Mouse (Mus musculus) forebrain, embryonic 11.5 days (tissue): ENCODE measurements around the gene Ip6k3. TPM values are rescaled to one million over a fixed set of nuclear protein-coding genes. Genes with fewer than 3 reads are reported as not detected.
A peak's percentile ranks its signal among the peaks of the same experiment; 100 is the strongest.

Source experiments
- ATAC-seq: fragments of 200-750 bp; cut with Nextera tagmentation; replicated peaks from 2 replicates; pipeline ENCODE4 v1.8.0; 2017; ENCODE audit warnings: moderate TSS enrichment; ENCODE audit not compliant: low FRiP score
- DNase-seq: peaks from one replicate; pipeline ENCODE4 v3.0.0-alpha.2; 2017; ENCODE audit warnings: low spot score
- H3K27ac ChIP-seq: fragments of 300-500 bp; sonication (generic); 2 replicates; pipeline ENCODE4 v1.5.1; 2014; ENCODE audit warnings: low read depth, low read length
- H3K27me3 ChIP-seq: fragments of 300-500 bp; sonication (generic); 2 replicates; pipeline ENCODE4 v1.6.1; 2014; ENCODE audit warnings: mild to moderate bottlenecking, low read length, mixed read lengths; ENCODE audit not compliant: control insufficient read depth, insufficient read depth
- H3K36me3 ChIP-seq: fragments of 300-500 bp; sonication (generic); 2 replicates; pipeline ENCODE4 v1.6.1; 2014; ENCODE audit warnings: mild to moderate bottlenecking, low read length, moderate library complexity, mixed read lengths; ENCODE audit not compliant: control insufficient read depth, insufficient read depth
- H3K4me1 ChIP-seq: fragments of 300-500 bp; sonication (generic); replicated peaks from 2 replicates; pipeline ENCODE4 v1.6.1; 2014; ENCODE audit warnings: low read length, mixed read lengths; ENCODE audit not compliant: control insufficient read depth, insufficient read depth
- H3K4me2 ChIP-seq: fragments of 300-500 bp; sonication (generic); 2 replicates; pipeline ENCODE4 v1.6.1; 2014; ENCODE audit warnings: low read depth, mild to moderate bottlenecking, low read length, moderate library complexity, mixed read lengths; ENCODE audit not compliant: severe bottlenecking
- H3K4me3 ChIP-seq: fragments of 300-500 bp; sonication (generic); 2 replicates; pipeline ENCODE4 v1.5.1; 2014; ENCODE audit warnings: low read depth, low read length
- H3K9ac ChIP-seq: fragments of 300-500 bp; sonication (generic); 2 replicates; pipeline ENCODE4 v1.6.1; 2014; ENCODE audit warnings: low read length
- H3K9me3 ChIP-seq: fragments of 300-500 bp; sonication (generic); 2 replicates; pipeline ENCODE4 v1.6.1; 2016; ENCODE audit warnings: low read length, mixed read lengths; ENCODE audit not compliant: control insufficient read depth
- WGBS: fragments of 180-500 bp; shearing (Covaris S2); extraction: QIAGEN DNeasy Blood & Tissue Kit; methylation state at CpG from one replicate; pipeline ENCODE4 v1.1.7; 2014; 5-methylcytosine and 5-hydroxymethylcytosine counted together
- polyA plus RNA-seq: library from polyadenylated mRNA; unstranded; fragments of >200 nt; fragmentation: Nextera tagmentation; extraction: Ambion mirVana; gene quantifications from 2 replicates; pipeline ENCODE4 v1.2.1, GENCODE M21; 2014

Gene Ip6k3
- polyA plus RNA-seq, 1 experiment from 2014 or later: 0.08 TPM

GRCm38 (mm10) chr17:27129819-27130218 is 37.8 kb downstream of the Ip6k3 start:
- Histone ChIP-seq H3K27me3 (no peaks in the 10 kb centered on the region), H3K4me3 (no peak overlapping the region), H3K9me3 (no peaks in the 10 kb centered on the region), H3K36me3 (no peaks in the 10 kb centered on the region), H3K4me1 (peaks cover 12% of the 10 kb centered on the region), H3K4me2 (no peak overlapping the region), H3K9ac (no peak overlapping the region; the same call in 1 of the 2 replicates), H3K27ac (no peak overlapping the region)
- ATAC-seq: no peak
- no peak for DNase-seq
- WGBS: 89% methylated on average over 7 of the region's 7 CpGs

- no peak overlapping the region for H3K4me3 ChIP-seq
- H3K9ac ChIP-seq: no peak overlapping the region; the same call in 1 of the 2 replicates
- no peak for ATAC-seq
- no peak overlapping the region for H3K27ac ChIP-seq
- WGBS: 86% methylated on average over 13 of the region's 13 CpGs
- H3K4me1 ChIP-seq: peaks cover 12% of the 10 kb centered on the region
- no peak for DNase-seq
- no peak overlapping the region for H3K4me2 ChIP-seq
- no peaks in the 10 kb centered on the region for H3K9me3 ChIP-seq
- no peaks in the 10 kb centered on the region for H3K36me3 ChIP-seq
- no peaks in the 10 kb centered on the region for H3K27me3 ChIP-seq
These were observed 38.3 kb downstream of the Ip6k3 start for GRCm38 (mm10) chr17:27129291-27129690.

- Histone ChIP-seq H3K4me2 (no peak overlapping the region), H3K27ac (no peak overlapping the region), H3K36me3 (no peaks in the 10 kb centered on the region), H3K27me3 (no peaks in the 10 kb centered on the region), H3K4me3 (no peak overlapping the region), H3K9me3 (no peaks in the 10 kb centered on the region), H3K4me1 (peaks cover 8% of the 10 kb centered on the region), H3K9ac (no peak overlapping the region)
- no peak for DNase-seq
- 91% methylated on average over 5 of the region's 5 CpGs for WGBS
- no peak for ATAC-seq
These were observed 39.4 kb downstream of the Ip6k3 start for GRCm38 (mm10) chr17:27128189-27128588.

DNA sequence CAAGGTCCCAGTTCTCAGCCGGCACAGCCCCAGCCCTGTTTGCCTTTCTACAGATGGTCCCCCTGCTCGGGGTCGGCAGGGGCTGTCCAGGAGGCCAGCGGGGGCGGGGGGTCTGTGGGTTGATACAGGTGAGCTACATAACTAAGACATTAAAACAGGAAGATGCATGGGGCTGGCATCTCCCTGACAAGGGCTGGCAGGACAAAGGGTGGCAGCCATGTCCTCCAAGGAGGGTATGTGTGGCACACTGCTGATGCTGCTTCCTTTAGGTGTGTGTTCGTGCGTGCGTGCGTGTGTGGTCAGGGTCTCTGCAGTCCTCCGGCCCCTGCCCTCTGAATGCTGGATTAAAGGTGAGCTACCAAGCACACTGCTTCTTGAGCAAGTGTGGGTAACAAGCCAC is 40.6 kb downstream of the Ip6k3 start:
- H3K9me3 ChIP-seq: no peaks in the 10 kb centered on the region
- no peaks in the 10 kb centered on the region; the same call in 1 of the 2 replicates for H3K36me3 ChIP-seq
- no peaks in the 10 kb centered on the region for H3K27me3 ChIP-seq
- ATAC-seq (no peak), DNase-seq (no peak)
- H3K4me3 ChIP-seq: no peak overlapping the region
- H3K4me1 ChIP-seq: peaks cover 6% of the 10 kb centered on the region
- no peak overlapping the region for H3K27ac ChIP-seq
- WGBS: 84% methylated on average over 10 of the region's 10 CpGs
- no peak overlapping the region for H3K9ac ChIP-seq
- no peak overlapping the region for H3K4me2 ChIP-seq

- Histone ChIP-seq H3K27ac (no peak overlapping the region), H3K9me3 (no peaks in the 10 kb centered on the region), H3K4me3 (no peak overlapping the region), H3K27me3 (no peaks in the 10 kb centered on the region), H3K36me3 (no peaks in the 10 kb centered on the region; the same call in 1 of the 2 replicates), H3K4me2 (no peak overlapping the region), H3K4me1 (peaks cover 8% of the 10 kb centered on the region), H3K9ac (no peak overlapping the region; the same call in 1 of the 2 replicates)
- no peak for ATAC-seq
- WGBS: 82% methylated on average over 11 of the region's 11 CpGs
- no peak for DNase-seq
These were observed 41.9 kb downstream of the Ip6k3 start for GRCm38 (mm10) chr17:27125669-27126202.

DNA sequence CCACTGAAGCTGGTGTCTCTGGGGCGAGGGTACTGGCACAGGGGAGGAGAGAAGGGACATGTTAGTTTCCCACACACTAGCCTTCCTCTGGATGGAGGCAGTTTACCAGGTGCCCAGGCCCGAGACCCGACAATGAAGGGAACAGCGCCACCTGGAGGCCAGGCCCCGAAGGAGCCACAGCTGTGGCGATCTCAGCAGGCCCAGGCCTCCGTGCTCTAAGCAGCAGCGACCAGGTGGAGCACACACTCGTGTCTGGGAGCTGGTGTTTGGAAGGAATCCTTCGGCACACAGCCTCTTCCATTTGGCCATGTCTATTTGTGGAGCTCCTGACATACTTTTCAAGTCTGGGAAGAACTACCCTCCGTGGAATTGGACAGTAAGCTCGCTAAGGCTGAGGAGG is 42.4 kb downstream of the Ip6k3 start:
- no peaks in the 10 kb centered on the region; the same call in 1 of the 2 replicates for H3K36me3 ChIP-seq
- no peaks in the 10 kb centered on the region for H3K27me3 ChIP-seq
- no peak overlapping the region for H3K4me2 ChIP-seq
- WGBS: 33% methylated on average over 12 of the region's 12 CpGs
- H3K4me3 ChIP-seq: no peak overlapping the region
- no peaks in the 10 kb centered on the region for H3K9me3 ChIP-seq
- H3K27ac ChIP-seq: no peak overlapping the region
- ATAC-seq: peak; percentile 61; the same call in 1 of the 2 replicates
- peak; percentile 87 for DNase-seq
- H3K4me1 ChIP-seq: peaks cover 5% of the 10 kb centered on the region
- no peak overlapping the region for H3K9ac ChIP-seq

GRCm38 (mm10) chr17:27123813-27124375 is 43.7 kb downstream of the Ip6k3 start:
- no peaks in the 10 kb centered on the region for H3K9me3 ChIP-seq
- no peaks in the 10 kb centered on the region; the same call in 1 of the 2 replicates for H3K36me3 ChIP-seq
- 82% methylated on average over 7 of the region's 7 CpGs for WGBS
- peaks cover 7% of the 10 kb centered on the region; the same call in 1 of the 2 replicates for H3K4me1 ChIP-seq
- H3K27me3 ChIP-seq: no peaks in the 10 kb centered on the region
- H3K4me2 ChIP-seq: no peak overlapping the region
- ATAC-seq (no peak), DNase-seq (no peak)
- H3K27ac ChIP-seq: no peak overlapping the region
- H3K4me3 ChIP-seq: no peak overlapping the region
- no peak overlapping the region for H3K9ac ChIP-seq

DNA sequence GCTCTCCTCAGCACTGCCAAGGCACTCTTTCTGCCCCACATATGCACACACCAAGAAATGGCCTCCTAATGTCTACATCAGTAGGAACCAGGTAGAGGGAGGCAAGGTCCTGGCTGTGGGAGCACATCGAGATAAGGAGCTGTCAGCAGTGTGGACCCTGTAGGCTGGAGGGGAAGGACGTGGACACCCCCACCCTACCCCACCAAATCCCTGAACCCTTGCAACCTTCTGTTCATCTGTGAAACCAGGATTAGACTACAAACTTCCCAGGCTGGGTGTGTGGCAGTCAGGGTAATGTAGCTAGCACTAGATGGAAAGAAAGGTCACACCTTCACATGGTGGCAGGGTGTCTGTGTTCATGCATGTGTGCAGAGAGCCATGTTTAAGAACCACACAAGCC is 44.5 kb downstream of the Ip6k3 start:
- Histone ChIP-seq H3K27me3 (no peaks in the 10 kb centered on the region), H3K4me1 (peaks cover 7% of the 10 kb centered on the region; the same call in 1 of the 2 replicates), H3K9me3 (no peaks in the 10 kb centered on the region), H3K36me3 (no peaks in the 10 kb centered on the region; the same call in 1 of the 2 replicates), H3K9ac (no peak overlapping the region), H3K27ac (no peak overlapping the region), H3K4me3 (no peak overlapping the region), H3K4me2 (no peak overlapping the region)
- ATAC-seq (no peak), DNase-seq (no peak)
- 91% methylated on average over 2 of the region's 2 CpGs for WGBS

DNA sequence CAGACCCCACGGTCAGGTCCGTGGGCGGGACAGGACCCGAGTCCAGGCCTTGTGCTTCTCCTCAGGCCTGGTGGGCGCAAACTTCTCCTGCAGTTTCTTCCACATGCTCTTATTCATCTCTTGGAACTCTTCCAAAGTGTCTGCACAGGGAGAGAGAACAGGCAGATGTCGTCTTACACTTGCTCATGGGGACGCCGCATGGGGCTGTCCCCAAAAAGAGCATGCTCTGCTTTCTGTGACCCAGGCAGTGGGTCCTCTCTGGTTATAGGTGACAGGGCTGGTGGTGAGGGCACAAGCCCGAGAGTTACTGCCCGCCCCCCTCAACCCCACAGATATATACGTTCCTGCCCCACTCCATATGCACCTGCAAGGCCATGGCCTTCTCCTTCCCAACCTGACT is 44.9 kb downstream of the Ip6k3 start:
- Histone ChIP-seq H3K4me3 (no peak overlapping the region), H3K27me3 (no peaks in the 10 kb centered on the region), H3K36me3 (no peaks in the 10 kb centered on the region; the same call in 1 of the 2 replicates), H3K9me3 (no peaks in the 10 kb centered on the region), H3K4me2 (no peak overlapping the region), H3K27ac (no peak overlapping the region), H3K9ac (no peak overlapping the region), H3K4me1 (peaks cover 7% of the 10 kb centered on the region; the same call in 1 of the 2 replicates)
- whole genome bisulfite sequencing: 92% methylated on average over 11 of the region's 11 CpGs
- no peak for DNase-seq
- no peak for ATAC-seq
